8 mouse cellular contexts compared by ENCODE assay signal in the genomic region with DNA sequence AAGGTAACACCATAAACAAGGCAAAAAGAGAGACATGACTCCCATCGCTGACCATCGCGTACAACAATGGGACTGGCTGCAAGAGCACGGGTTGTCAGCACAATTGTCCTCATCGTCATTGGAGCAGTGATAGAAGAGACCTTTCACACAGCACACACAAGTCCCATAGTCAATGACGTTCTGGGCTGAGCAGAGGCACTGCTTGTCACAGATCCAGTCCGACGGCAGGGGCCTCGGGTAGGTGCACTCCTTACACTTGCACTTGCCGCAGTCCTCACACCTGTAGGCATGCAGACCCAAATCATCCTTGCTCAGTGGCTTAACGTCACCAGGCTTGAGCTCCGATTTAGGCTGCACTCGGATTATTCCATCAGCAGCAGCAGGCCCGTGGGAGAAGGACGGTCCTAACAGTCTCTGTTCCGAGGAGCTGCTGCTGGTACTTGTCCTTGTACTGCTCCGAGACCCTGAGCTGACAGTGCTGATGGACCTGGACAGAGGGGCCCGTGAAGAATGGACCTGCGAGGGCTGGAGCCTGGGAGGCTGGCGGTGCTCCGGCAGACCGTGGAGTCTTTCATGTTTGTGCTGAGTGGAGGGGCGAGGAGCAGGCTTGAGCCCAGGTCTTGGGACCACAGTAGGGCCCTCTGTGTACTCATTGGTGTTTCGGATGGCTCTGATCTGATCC. TPM values are rescaled to one million over a fixed set of nuclear protein-coding genes. Genes with fewer than 3 reads are reported as not detected.
A peak's percentile ranks its signal among the peaks of the same experiment; 100 is the strongest.
DNase-seq lines count a peak whose midpoint lies in the region; ATAC-seq lines count a peak whose summit lies in the region.

No protein-coding gene starts in this region.

- 54% methylated on average over 24 of the region's 24 CpGs for WGBS in embryonic facial prominence, embryonic 10.5 days
- 38% methylated on average over 24 of the region's 24 CpGs for WGBS in heart, embryonic 11.5 days (ENCODE audit: insufficient replicate concordance)

- no peaks in the 10 kb centered on the region for H3K9me3 ChIP-seq in megakaryocyte, embryonic 14.5 days
- H3K9me3 ChIP-seq in embryonic facial prominence, embryonic 10.5 days, result no peaks in the 10 kb centered on the region
- H3K9me3 ChIP-seq in heart, embryonic 11.5 days (replicated peaks; ENCODE audit: control insufficient read depth, low read length), result no peaks in the 10 kb centered on the region

- H3K27ac ChIP-seq in embryonic facial prominence, embryonic 10.5 days (replicated peaks), result peak overlapping the region; percentile 76
- peak overlapping the region; percentile 47; the same call in 1 of the 2 replicates for H3K27ac ChIP-seq in heart, embryonic 11.5 days (ENCODE audit: low read depth, low read length)

- no peak for ATAC-seq in megakaryocyte, adult 5-6 weeks (ENCODE audit: poor library complexity, severe bottlenecking)
- ATAC-seq in heart, embryonic 11.5 days (replicated peaks; ENCODE audit: insufficient number of reproducible peaks, low FRiP score, low TSS enrichment), result no peak

- peaks cover 21% of the 10 kb centered on the region for H3K4me1 ChIP-seq in megakaryocyte, embryonic 14.5 days
- peaks cover 31% of the 10 kb centered on the region for H3K4me1 ChIP-seq in embryonic facial prominence, embryonic 10.5 days
- peaks cover 17% of the 10 kb centered on the region for H3K4me1 ChIP-seq in heart, embryonic 11.5 days (ENCODE audit: control insufficient read depth, insufficient read depth, low read length)

- peaks cover 20% of the 10 kb centered on the region for H3K36me3 ChIP-seq in megakaryocyte, embryonic 14.5 days (replicated peaks; ENCODE audit: low read length)
- peaks cover 37% of the 10 kb centered on the region for H3K36me3 ChIP-seq in embryonic facial prominence, embryonic 10.5 days (replicated peaks)
- peaks cover 6% of the 10 kb centered on the region; the same call in 1 of the 2 replicates for H3K36me3 ChIP-seq in heart, embryonic 11.5 days (ENCODE audit: control insufficient read depth, insufficient read depth, low read length)

- peak; percentile 38 for DNase-seq in embryonic facial prominence, embryonic 10.5 days (ENCODE audit: low spot score)
- DNase-seq in layer of hippocampus, adult 18-20 months (ENCODE audit: low spot score in 2 of 2), result peak; percentile 19 to 66
- peak; percentile 7 for DNase-seq in lung, postnatal 10 days
- peak; percentile 15 for DNase-seq in right cerebral cortex, postnatal 14 days
- no peak for DNase-seq in ovary, postnatal 36 days (ENCODE audit: low spot score)

- peak overlapping the region; percentile 50 for H3K4me3 ChIP-seq in megakaryocyte, embryonic 14.5 days (replicated peaks)
- H3K4me3 ChIP-seq in embryonic facial prominence, embryonic 10.5 days, result peak overlapping the region; percentile 86
- peak overlapping the region; percentile 91 for H3K4me3 ChIP-seq in heart, embryonic 11.5 days (ENCODE audit: low read depth, low read length)

- H3K27me3 ChIP-seq in megakaryocyte, embryonic 14.5 days (replicated peaks), result no peaks in the 10 kb centered on the region
- no peaks in the 10 kb centered on the region; the same call in 1 of the 2 replicates for H3K27me3 ChIP-seq in embryonic facial prominence, embryonic 10.5 days (replicated peaks; ENCODE audit: low read depth, poor library complexity, severe bottlenecking)
- H3K27me3 ChIP-seq in heart, embryonic 11.5 days (ENCODE audit: control insufficient read depth, insufficient read depth, low read length), result no peaks in the 10 kb centered on the region

- peak overlapping the region; percentile 96 for H3K9ac ChIP-seq in heart, embryonic 11.5 days (ENCODE audit: low read depth, low read length)

- H3K4me2 ChIP-seq in heart, embryonic 11.5 days, result peak overlapping the region; percentile 94

RNA-seq across cellular contexts. Expression of a gene that starts 3.5 kb away (rescaled TPM):
- polyA plus RNA-seq in megakaryocyte, embryonic 14.5 days (2012; ENCODE audit: insufficient read depth, low replicate concordance), result 1.6 and 2.1 TPM in 2 replicates
- 3.5 and 5.3 TPM in 2 replicates for total RNA-seq in megakaryocyte, adult 5-6 weeks (2015)
- total RNA-seq in megakaryocyte, adult 5-6 weeks (2017), result 3.4 and 3.5 TPM in 2 replicates
- polyA plus RNA-seq in embryonic facial prominence, embryonic 10.5 days (2016; fragmentation: Nextera tagmentation; extraction: Ambion mirVana), result 40.0 and 41.8 TPM in 2 replicates
- 58.3 and 62.9 TPM in 2 replicates for polyA plus RNA-seq in heart, embryonic 11.5 days (2014; fragmentation: Nextera tagmentation; extraction: Ambion mirVana)
- total RNA-seq in layer of hippocampus, adult 18-20 months (2021), result 10 to 100 TPM; 68.3 to 71.6 TPM

Comparison
In these comparisons a context has a peak if more than half of its experiments do, and no peak if none do; other contexts are left out.
1. RNA of a gene that starts 3.5 kb away (polyA plus RNA-seq): 58.3 to 62.9 TPM in heart, embryonic 11.5 days and 40.0 to 41.8 TPM in embryonic facial prominence, embryonic 10.5 days; 1.6 to 2.1 TPM in megakaryocyte, embryonic 14.5 days; every median in the first group is over 10 times any median in the second.
2. Peak in every context shown above with its lines, with median percentiles within 50 percentile points of each other: H3K4me3 ChIP-seq.